Mouse (Mus musculus) hindbrain, embryonic 14.5 days (tissue): ENCODE data around the gene Rtf1. TPM values are rescaled to one million over a fixed set of nuclear protein-coding genes. Genes with fewer than 3 reads are reported as not detected.
"Not testable (repeated sequence)": the region's sequence is repeated elsewhere in the genome, so short reads cannot be mapped to it uniquely, and the experiment has no call there.

Source experiments
- ATAC-seq: fragments of 200-750 bp; cut with Nextera tagmentation; 2 replicates; pipeline ENCODE4 v1.8.0; 2017; ENCODE audit warnings: moderate number of reproducible peaks, mild to moderate bottlenecking, moderate TSS enrichment, moderate library complexity; ENCODE audit not compliant: low FRiP score
- DNase-seq: peaks from one replicate; pipeline ENCODE4 v3.0.0-alpha.2; 2015; ENCODE audit warnings: low spot score
- H3K27ac ChIP-seq: fragments of 300-500 bp; sonication (generic); 2 replicates; pipeline ENCODE4 v1.5.1; 2014; ENCODE audit warnings: mild to moderate bottlenecking, moderate library complexity
- H3K27me3 ChIP-seq: fragments of 300-500 bp; sonication (generic); 2 replicates; pipeline ENCODE4 v1.6.1; 2014; ENCODE audit warnings: mild to moderate bottlenecking, low read length, mixed read lengths; ENCODE audit not compliant: control insufficient read depth, insufficient read depth
- H3K36me3 ChIP-seq: fragments of 300-500 bp; sonication (generic); replicated peaks from 2 replicates; pipeline ENCODE4 v1.6.1; 2014; ENCODE audit not compliant: control insufficient read depth, insufficient read depth
- H3K4me1 ChIP-seq: fragments of 300-500 bp; sonication (generic); replicated peaks from 2 replicates; pipeline ENCODE4 v1.6.1; 2014; ENCODE audit warnings: antibody characterized with exemption, low read length, mixed read lengths; ENCODE audit not compliant: control insufficient read depth, insufficient read depth
- H3K4me2 ChIP-seq: fragments of 300-500 bp; sonication (generic); replicated peaks from 2 replicates; pipeline ENCODE4 v1.6.1; 2014; ENCODE audit warnings: mild to moderate bottlenecking, moderate library complexity
- H3K4me3 ChIP-seq: fragments of 300-500 bp; sonication (generic); replicated peaks from 2 replicates; pipeline ENCODE4 v1.5.1; 2014; ENCODE audit warnings: mild to moderate bottlenecking, low read length
- H3K9ac ChIP-seq: fragments of 300-500 bp; sonication (generic); 2 replicates; pipeline ENCODE4 v1.6.1; 2014
- H3K9me3 ChIP-seq: fragments of 300-500 bp; sonication (generic); 2 replicates; pipeline ENCODE4 v1.6.1; 2016; ENCODE audit warnings: low read length; ENCODE audit not compliant: control insufficient read depth
- WGBS: fragments of 180-500 bp; shearing (Covaris S2); extraction: QIAGEN DNeasy Blood & Tissue Kit; methylation state at CpG from one replicate; pipeline ENCODE4 v1.1.7; 2014; 5-methylcytosine and 5-hydroxymethylcytosine counted together
- polyA plus RNA-seq: library from polyadenylated mRNA; unstranded; fragments of >200 nt; fragmentation: Nextera tagmentation; extraction: Ambion mirVana; gene quantifications from 2 replicates; pipeline ENCODE4 v1.2.1, GENCODE M21; 2014

Rtf1 gene
- 35.5 and 36.2 TPM in 2 replicates for polyA plus RNA-seq

DNA sequence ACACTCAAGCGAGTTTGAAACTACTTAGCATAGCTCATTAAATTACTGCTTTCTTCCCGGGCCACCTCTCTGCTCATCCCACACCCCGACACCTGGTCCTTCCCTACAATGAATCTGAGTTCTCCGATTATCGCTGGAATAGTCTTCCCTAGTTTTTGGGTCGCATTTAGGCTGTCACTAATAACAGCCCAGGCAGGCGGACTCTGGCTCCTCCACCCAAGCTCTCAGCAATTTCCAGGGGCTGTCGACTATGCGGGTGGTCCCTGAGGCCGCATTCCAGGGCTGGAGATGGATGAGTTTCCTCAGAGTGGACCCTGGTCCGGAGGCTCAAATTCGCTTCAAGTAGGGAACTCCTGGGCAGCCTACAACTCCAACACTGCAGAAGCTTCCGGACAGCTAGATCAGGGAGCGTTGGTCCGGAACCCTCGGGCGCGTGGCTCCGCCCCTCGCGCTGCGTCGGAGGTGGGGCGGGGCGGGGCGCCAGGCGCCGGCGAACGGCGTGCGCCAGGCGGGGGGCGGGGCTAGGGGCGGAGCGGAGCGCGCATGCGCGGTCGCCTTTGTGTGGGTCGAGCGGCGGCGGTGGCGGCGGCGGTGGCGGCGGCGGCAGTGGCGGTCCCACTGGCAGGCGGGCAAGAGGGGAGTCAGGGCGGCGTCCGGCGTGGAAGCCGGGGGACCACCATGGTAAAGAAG is at the start of gene Rtf1:
Gene Rtf1 (plus strand): TSS at position 544 of the 690 bp plus-strand sequence.
- H3K9me3 ChIP-seq = no peaks in the 10 kb centered on the region
- peak; percentile 95 for ATAC-seq
- peak within 1 kb of the TSS; percentile 76 for H3K27ac ChIP-seq
- peak within 1 kb of the TSS; percentile 98 for H3K9ac ChIP-seq
- H3K27me3 ChIP-seq = no peaks in the 10 kb centered on the region
- WGBS = under 1% methylated on average over 51 of the region's 58 CpGs
- peak within 1 kb of the TSS; percentile 99 for H3K4me3 ChIP-seq
- H3K36me3 ChIP-seq = no peaks in the 10 kb centered on the region; the same call in 1 of the 2 replicates
- peak; percentile 97 for DNase-seq
- peak within 1 kb of the TSS; percentile 82 for H3K4me2 ChIP-seq
- peaks cover 23% of the 10 kb centered on the region for H3K4me1 ChIP-seq

DNA sequence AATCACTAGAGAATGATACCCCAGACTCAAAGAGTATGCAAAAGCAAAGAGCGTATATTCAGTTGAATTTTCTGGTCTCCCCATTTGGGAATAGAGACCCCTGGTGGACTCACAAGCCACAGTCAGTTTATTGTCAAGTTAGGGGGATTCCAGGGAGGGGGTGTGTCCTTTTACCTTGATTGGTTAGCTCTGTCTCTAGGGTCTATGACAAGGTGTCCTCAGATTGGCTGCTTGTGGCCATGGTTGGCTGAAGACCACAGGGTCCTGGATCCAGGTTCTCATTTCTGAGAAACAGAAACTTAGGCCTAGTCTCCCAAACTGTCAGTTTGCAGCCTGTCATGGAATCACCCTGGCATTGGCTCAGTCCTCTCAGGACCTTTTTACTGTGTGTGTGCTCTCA is 38.1 kb upstream of the Rtf1 start:
- no peaks in the 10 kb centered on the region for H3K4me1 ChIP-seq
- 86% methylated on average over 1 of the region's 1 CpGs for WGBS

DNA sequence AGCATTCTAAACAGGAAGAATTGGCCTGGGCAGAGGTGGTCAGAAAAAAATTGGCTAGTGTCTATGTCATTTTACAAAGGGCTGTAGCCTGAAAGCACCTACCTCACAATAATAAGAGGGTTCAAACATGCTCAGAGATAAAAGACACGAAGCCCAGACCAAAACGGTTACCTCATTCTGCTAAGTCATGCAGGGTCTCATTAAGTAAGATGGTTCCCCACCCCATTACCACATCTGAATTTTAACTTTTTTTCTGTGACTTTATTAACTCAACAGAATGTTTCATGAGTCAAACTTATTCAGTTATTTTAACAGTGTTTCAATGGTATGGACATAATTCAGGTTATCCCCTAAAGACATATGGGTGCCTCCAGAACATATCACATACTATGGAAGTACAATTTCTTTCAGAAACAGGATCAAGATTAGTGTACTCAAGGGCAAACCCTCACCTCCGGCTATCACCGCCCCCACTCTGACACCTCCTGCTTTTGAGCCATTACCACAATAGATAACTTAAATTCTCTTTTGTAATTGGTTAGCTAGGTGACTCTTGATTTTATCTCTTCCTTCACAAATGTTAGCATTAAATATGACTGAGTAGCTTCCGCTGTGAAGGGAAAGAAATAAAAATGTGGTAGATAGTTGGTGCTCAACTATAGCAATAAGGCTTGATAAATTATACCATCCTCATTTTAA is 33.5 kb upstream of the Rtf1 start:
- H3K27me3 ChIP-seq = no peaks in the 10 kb centered on the region
- ATAC-seq = no peak
- H3K36me3 ChIP-seq = peaks cover 16% of the 10 kb centered on the region; the same call in 1 of the 2 replicates
- 98% methylated on average over 5 of the region's 5 CpGs for WGBS
- no peak overlapping the region for H3K4me2 ChIP-seq
- DNase-seq = no peak
- H3K9me3 ChIP-seq = no peaks in the 10 kb centered on the region
- no peak overlapping the region for H3K4me3 ChIP-seq
- H3K9ac ChIP-seq = no peak overlapping the region
- H3K4me1 ChIP-seq = no peaks in the 10 kb centered on the region
- no peak overlapping the region for H3K27ac ChIP-seq

More for the DNA sequence above, 38.1 kb upstream of the Rtf1 start:
- Histone ChIP-seq H3K9me3 (no peaks in the 10 kb centered on the region), H3K9ac (no peak overlapping the region), H3K27ac (no peak overlapping the region), H3K4me2 (no peak overlapping the region), H3K27me3 (no peaks in the 10 kb centered on the region), H3K4me3 (no peak overlapping the region), H3K36me3 (peaks cover 11% of the 10 kb centered on the region)
- no peak for DNase-seq
- no peak for ATAC-seq

DNA sequence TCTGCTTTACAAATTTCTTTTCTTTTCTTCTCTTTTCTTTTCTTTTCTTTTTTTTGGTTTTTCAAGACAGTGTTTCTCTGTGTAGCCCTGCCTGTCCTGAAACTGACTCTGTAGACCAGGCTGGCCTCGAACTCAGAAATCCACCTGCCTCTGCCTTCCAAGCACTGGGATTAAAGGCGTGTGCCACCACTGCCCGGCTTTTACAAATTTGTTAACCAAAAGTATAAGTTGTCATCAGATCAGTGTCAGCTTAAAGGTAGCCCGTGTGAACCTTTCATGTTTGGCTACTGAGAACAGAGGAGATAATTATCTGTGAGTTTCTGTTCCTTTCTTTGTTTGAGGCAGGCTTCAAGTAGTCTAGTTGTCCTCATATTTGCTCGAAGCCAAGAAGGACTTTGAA is 30.6 kb upstream of the Rtf1 start:
- 95% methylated on average over 5 of the region's 5 CpGs for WGBS
- Histone ChIP-seq H3K4me2 (no peak overlapping the region), H3K9me3 (no peaks in the 10 kb centered on the region), H3K4me1 (no peaks in the 10 kb centered on the region), H3K36me3 (peaks cover 29% of the 10 kb centered on the region), H3K27ac (no peak overlapping the region), H3K9ac (no peak overlapping the region), H3K4me3 (no peak overlapping the region), H3K27me3 (no peaks in the 10 kb centered on the region)
- no peak for DNase-seq
- no peak for ATAC-seq

DNA sequence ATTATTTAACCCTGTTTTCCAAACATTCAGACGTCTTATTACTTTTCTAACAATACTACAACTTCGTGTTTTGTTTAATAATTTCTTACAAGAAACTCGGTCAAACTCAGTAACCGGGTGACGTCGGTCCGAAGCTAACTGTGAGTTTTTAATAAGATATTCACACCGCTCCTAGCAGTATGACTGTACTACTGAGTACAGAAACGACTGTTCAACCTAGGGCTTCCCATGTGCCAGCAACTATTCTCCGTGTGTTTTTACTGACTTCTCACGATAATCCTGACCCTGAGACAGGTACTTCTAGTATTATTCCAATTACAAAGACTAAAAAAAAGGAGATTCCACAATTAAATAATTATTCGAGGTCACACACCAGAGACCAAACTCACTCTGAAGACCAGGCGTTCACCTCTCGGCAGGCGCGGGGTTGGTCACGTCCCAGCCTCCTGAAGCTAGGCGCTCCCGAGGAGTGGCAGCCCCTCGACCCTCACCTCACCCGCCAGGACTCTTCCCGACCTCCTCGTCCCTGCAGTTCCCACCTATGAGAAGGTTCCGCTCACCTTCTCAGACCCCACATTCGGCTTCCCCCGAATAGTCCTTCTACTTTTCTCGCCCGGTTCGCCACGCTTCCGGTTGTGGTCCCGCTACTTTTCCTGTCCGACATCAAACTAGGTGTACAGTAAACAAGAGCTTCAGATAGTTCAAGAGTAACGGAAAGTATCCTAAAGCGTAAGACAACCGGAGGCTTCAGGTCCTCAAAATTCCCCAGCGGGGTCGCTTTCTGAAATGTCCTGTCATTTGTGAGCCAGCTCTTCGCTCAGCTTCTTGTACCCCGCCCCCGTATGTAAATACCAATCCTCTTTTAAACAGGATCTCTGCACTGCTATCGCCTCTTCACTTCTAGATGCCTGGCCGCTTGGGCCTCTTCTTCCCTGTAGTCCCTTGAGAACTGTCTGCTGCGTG is 12.4 kb upstream of the Rtf1 start, which contains the start of gene Ndufaf1:
Gene Ndufaf1 (minus strand): TSS at position 608 of the 963 bp plus-strand sequence.
- peaks cover 28% of the 10 kb centered on the region for H3K36me3 ChIP-seq
- H3K9me3 ChIP-seq = no peaks in the 10 kb centered on the region
- H3K4me3 ChIP-seq = peak within 1 kb of the TSS; percentile 79
- DNase-seq = peak; percentile 79
- H3K9ac ChIP-seq = peak within 1 kb of the TSS; percentile 78
- no peaks in the 10 kb centered on the region for H3K27me3 ChIP-seq
- WGBS = 2% methylated on average over 44 of the region's 44 CpGs
- no peak within 1 kb of the TSS for H3K27ac ChIP-seq
- H3K4me2 ChIP-seq = peak within 1 kb of the TSS; percentile 72
- peaks cover 10% of the 10 kb centered on the region for H3K4me1 ChIP-seq
- peak; percentile 79 for ATAC-seq

DNA sequence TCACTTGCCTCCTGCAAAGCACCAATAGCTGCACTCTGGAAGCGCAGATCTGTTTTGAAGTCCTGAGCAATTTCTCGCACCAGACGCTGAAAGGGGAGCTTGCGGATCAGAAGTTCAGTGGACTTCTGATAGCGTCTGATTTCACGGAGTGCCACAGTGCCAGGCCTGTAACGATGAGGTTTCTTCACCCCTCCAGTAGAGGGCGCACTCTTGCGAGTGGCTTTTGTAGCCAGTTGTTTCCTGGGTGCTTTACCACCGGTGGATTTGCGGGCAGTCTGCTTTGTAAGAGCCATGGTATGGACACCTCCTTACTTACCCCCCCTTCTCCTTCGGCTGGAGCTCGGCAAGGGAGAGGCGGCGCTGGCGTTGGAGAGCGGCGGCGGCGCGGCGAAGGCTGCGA is 9.1 kb upstream of the Rtf1 start:
- ATAC-seq, H3K4me3 ChIP-seq, H3K4me2 ChIP-seq, H3K9ac ChIP-seq, H3K27me3 ChIP-seq, DNase-seq, H3K9me3 ChIP-seq, H3K36me3 ChIP-seq, H3K27ac ChIP-seq: not testable (repeated sequence)
- H3K4me1 ChIP-seq = peaks cover 10% of the 10 kb centered on the region
- WGBS = 72% methylated on average over 19 of the region's 23 CpGs

DNA sequence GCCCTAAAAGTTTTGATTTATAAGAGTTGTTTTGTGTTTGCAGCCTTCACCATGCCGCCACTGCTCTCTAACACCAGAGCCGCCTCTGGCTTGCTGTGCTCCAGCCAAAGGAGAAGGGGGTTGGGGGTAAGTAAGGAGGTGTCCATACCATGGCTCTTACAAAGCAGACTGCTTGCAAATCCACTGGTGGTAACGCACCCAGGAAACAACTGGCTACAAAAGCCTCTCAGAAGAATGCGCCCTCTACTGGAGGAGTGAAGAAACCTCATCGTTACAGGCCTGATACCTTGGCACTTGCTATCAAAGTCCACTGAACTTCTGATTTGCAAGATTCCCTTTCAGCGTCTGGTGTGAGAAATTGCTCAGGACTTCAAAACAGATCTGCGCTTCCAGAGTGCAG is 5.9 kb upstream of the Rtf1 start:
- Histone ChIP-seq H3K27ac (no peak overlapping the region), H3K4me1 (peaks cover 2% of the 10 kb centered on the region), H3K9me3 (no peaks in the 10 kb centered on the region), H3K36me3 (no peaks in the 10 kb centered on the region), H3K4me3 (no peak overlapping the region), H3K9ac (no peak overlapping the region), H3K27me3 (no peaks in the 10 kb centered on the region), H3K4me2 (no peak overlapping the region)
- ATAC-seq = no peak
- no peak for DNase-seq
- WGBS = 16% methylated on average over 7 of the region's 7 CpGs

DNA sequence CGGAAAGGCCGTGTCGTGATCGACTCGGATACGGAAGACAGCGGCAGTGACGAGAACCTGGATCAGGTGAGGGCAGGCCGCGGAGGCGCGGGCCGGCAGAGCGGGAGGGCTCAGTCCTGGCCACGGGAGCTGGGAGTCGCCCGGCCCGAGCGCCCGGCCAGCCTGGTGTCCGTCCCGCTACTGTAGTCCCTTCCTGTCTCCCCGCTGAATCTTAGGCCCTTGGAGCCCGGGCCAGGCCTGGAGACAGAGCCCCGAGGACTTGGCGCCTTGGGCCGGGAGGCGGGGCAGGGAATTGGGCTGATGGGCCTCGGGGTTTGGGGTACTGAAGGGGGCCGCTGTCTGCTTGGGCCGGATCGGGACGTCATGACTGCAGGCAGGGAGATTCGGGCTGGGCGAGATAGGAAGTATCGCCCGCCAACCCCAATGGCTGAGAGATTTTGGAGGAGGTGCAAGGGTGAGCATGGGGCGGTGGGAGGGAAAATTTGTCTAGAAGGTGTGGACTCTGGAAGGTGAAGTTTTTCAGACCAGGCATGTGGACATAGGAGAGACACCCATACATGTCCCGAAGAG is 432 bp downstream of the Rtf1 start:
- Histone ChIP-seq H3K9me3 (no peaks in the 10 kb centered on the region), H3K4me1 (peaks cover 23% of the 10 kb centered on the region), H3K27ac (peak overlapping the region; percentile 76), H3K27me3 (no peaks in the 10 kb centered on the region), H3K4me2 (peak overlapping the region; percentile 82), H3K9ac (peak overlapping the region; percentile 98), H3K4me3 (peak overlapping the region; percentile 99), H3K36me3 (no peaks in the 10 kb centered on the region; the same call in 1 of the 2 replicates)
- WGBS = 0% methylated on average over 39 of the region's 39 CpGs
- DNase-seq (no peak), ATAC-seq (peak; percentile 86)
